In the genomic region with DNA sequence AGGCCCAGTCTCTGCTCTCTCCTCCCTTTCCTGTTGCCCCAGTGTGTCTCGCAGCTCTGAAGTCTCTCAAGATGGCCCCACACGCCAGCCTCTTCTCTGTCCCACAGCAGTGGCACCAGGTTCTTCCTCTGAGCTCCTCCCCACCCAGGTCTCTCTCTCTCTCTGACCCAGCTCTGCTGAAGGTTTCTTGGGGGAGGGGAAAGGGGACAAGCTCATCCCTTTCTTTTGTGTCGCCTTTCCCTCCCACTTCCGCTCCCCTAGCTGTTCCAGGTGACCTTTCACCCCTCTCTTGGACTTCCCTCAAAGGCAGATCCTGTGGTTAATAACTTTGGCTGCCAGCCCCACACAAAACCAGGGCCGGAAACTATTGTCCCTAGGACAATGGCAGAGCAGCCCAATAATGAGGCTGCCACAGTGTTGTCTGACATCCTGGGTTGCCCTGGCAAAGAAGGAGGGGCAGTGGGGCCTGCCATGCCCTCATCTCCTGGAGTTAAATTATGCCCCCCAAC, we compare ENCODE assay signal across 9 mouse cellular contexts. TPM values are rescaled to one million over a fixed set of nuclear protein-coding genes. Genes with fewer than 3 reads are reported as not detected.
A peak's percentile ranks its signal among the peaks of the same experiment; 100 is the strongest.
DNase-seq lines count a peak whose midpoint lies in the region; ATAC-seq lines count a peak whose summit lies in the region.
"Had no signal": no experiment of that assay in that cellular context is flagged by ENCODE, and none has a peak within 500 bp of the region (broad histone marks: within the 10 kb centered on the region; RNA-seq: fewer than 3 reads in every experiment).

No protein-coding gene starts in this region.

- 22% methylated on average over 5 of the region's 5 CpGs for WGBS in forebrain, embryonic 12.5 days
- 18% methylated on average over 5 of the region's 5 CpGs for WGBS in hindbrain, embryonic 16.5 days

- no peaks in the 10 kb centered on the region for H3K9me3 ChIP-seq in forebrain, embryonic 12.5 days
- no peaks in the 10 kb centered on the region for H3K9me3 ChIP-seq in hindbrain, embryonic 16.5 days (ENCODE audit: control insufficient read depth, low read length)

- DNase-seq in ovary, adult 18-20 months (ENCODE audit: low spot score): peak; percentile 30
- DNase-seq in ovary, postnatal 14 days (ENCODE audit: low spot score): no peak
- DNase-seq in lung, postnatal 14 days: peak; percentile 53
- no peak for DNase-seq in gastrocnemius, adult 8-10 months (ENCODE audit: low spot score in 2 of 2)
- no peak for DNase-seq in gastrocnemius, postnatal 4 days (ENCODE audit: low spot score in 2 of 2)

- no peak overlapping the region for H3K9ac ChIP-seq in forebrain, embryonic 12.5 days
- no peak overlapping the region for H3K9ac ChIP-seq in hindbrain, embryonic 16.5 days (ENCODE audit: low read depth, low read length)

- no peaks in the 10 kb centered on the region for H3K36me3 ChIP-seq in forebrain, embryonic 12.5 days (replicated peaks)
- H3K36me3 ChIP-seq in hindbrain, embryonic 16.5 days (ENCODE audit: control insufficient read depth, insufficient read depth, low read length): no peaks in the 10 kb centered on the region

- no peak overlapping the region for H3K4me2 ChIP-seq in forebrain, embryonic 12.5 days
- no peak overlapping the region for H3K4me2 ChIP-seq in hindbrain, embryonic 16.5 days (ENCODE audit: low read length)

- peaks cover 7% of the 10 kb centered on the region; the same call in 1 of the 2 replicates for H3K27me3 ChIP-seq in forebrain, embryonic 12.5 days
- H3K27me3 ChIP-seq in hindbrain, embryonic 16.5 days (replicated peaks; ENCODE audit: control insufficient read depth, insufficient read depth, low read length): no peaks in the 10 kb centered on the region; the same call in none of the 2 replicates

- ATAC-seq in forebrain, embryonic 12.5 days (ENCODE audit: low FRiP score): peak; percentile 57
- peak; percentile 92 for ATAC-seq in hindbrain, embryonic 16.5 days
- ATAC-seq in inflammation-experienced regulatory T-cells, adult 6 months: no peak

- no peak overlapping the region for H3K4me3 ChIP-seq in forebrain, embryonic 12.5 days (replicated peaks)
- H3K4me3 ChIP-seq in hindbrain, embryonic 16.5 days (ENCODE audit: low read length): no peak overlapping the region
- H3K4me3 ChIP-seq: myocyte had no signal

- H3K27ac ChIP-seq in forebrain, embryonic 12.5 days: no peak overlapping the region
- H3K27ac ChIP-seq in hindbrain, embryonic 16.5 days (ENCODE audit: low read depth, low read length): no peak overlapping the region

- peaks cover 11% of the 10 kb centered on the region for H3K4me1 ChIP-seq in forebrain, embryonic 12.5 days
- peaks cover 3% of the 10 kb centered on the region; the same call in 1 of the 2 replicates for H3K4me1 ChIP-seq in hindbrain, embryonic 16.5 days (ENCODE audit: control insufficient read depth, insufficient read depth, low read depth, low read length)

RNA-seq across cellular contexts. Expression of a gene that starts 27.6 kb away (rescaled TPM):
- 0.20 and 0.24 TPM in 2 replicates for polyA plus RNA-seq in forebrain, embryonic 12.5 days (2016; fragmentation: Nextera tagmentation; extraction: Ambion mirVana)
- 21.2 and 24.0 TPM in 2 replicates for polyA plus RNA-seq in hindbrain, embryonic 16.5 days (2015; fragmentation: Nextera tagmentation; extraction: Ambion mirVana)
- polyA plus RNA-seq in inflammation-experienced regulatory T-cells, adult 6 months (2017; shearing (Covaris generic)): not detected
- not detected for total RNA-seq in gastrocnemius, adult 8-10 months (2022)
- total RNA-seq in gastrocnemius, postnatal 4 days (2021): not detected
- polyA plus RNA-seq: myocyte had no signal

Comparison
In these comparisons a context has a peak if more than half of its experiments do, and no peak if none do; other contexts are left out.
1. DNase-seq: peak in ovary, adult 18-20 months (single experiment) and lung, postnatal 14 days (single experiment); none in ovary, postnatal 14 days (single experiment), gastrocnemius, adult 8-10 months (0 of 2) and gastrocnemius, postnatal 4 days (0 of 2).
2. RNA of a gene that starts 27.6 kb away (polyA plus RNA-seq): 21.2 to 24.0 TPM in hindbrain, embryonic 16.5 days; 0.20 to 0.24 TPM in forebrain, embryonic 12.5 days and not detected in inflammation-experienced regulatory T-cells, adult 6 months; every median in the first group is over 10 times any median in the second.